Mouse (Mus musculus): ENCODE data around the gene Itga2b.

DNA sequence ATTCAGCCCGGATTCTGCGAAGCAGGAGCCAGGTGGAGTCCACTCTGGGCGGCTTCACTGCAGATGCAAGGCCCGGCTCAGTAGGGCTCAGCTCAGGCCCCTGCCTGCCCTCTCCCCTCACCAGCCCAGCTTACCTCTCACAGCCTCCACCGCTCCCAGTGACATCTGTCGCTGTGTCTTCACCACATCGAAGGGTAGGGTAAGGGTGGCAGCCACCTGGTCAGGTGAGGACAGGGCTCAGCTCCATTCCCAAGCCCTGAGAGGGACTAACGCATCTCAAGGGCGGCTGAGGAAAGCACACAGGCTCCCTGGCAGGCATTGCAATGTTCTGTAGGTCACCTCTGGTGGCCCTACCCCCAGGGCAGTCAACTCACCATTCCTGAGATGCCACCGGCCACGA is 66.3 kb downstream of the Itga2b start:
- TF ChIP-seq CTCF (IDR thresholded peaks at IDR 0.05; ENCODE audit: low read depth) (no peak), EP300 (IDR thresholded peaks at IDR 0.05; ENCODE audit: low read depth) (no peak)

Measured in heart, postnatal 0 days (tissue).